In genomic region chr9:21925506-21925905, GRCm38 (mm10) we compare ENCODE assay signal across 13 mouse cellular contexts. TPM values are rescaled to one million over a fixed set of nuclear protein-coding genes. Genes with fewer than 3 reads are reported as not detected.
"Had no signal": no experiment of that assay in that cellular context is flagged by ENCODE, and none has a peak within 500 bp of the region (broad histone marks: within the 10 kb centered on the region; RNA-seq: fewer than 3 reads in every experiment).

No protein-coding gene starts in this region.

- H3K27me3 ChIP-seq: kidney, embryonic 15.5 days; lung, embryonic 15.5 days; midbrain, embryonic 13.5 days; neural tube, embryonic 12.5 days; neural tube, embryonic 15.5 days had no signal

- H3K4me3 ChIP-seq: left cerebral cortex, adult 2 months; neural tube, embryonic 12.5 days had no signal

- H3K36me3 ChIP-seq: neural tube, embryonic 12.5 days had no signal

- H3K9me3 ChIP-seq: kidney, embryonic 15.5 days; lung, embryonic 15.5 days; midbrain, embryonic 13.5 days; neural tube, embryonic 12.5 days; neural tube, embryonic 15.5 days had no signal

- H3K9ac ChIP-seq: kidney, embryonic 15.5 days; lung, embryonic 15.5 days; neural tube, embryonic 12.5 days had no signal

- ATAC-seq: hindbrain, postnatal 0 days; inflammation-experienced regulatory T-cells, adult 6 months; midbrain, embryonic 13.5 days had no signal

- H3K27ac ChIP-seq: hindbrain, postnatal 0 days; kidney, embryonic 15.5 days; left cerebral cortex, adult 2 months; lung, embryonic 15.5 days; midbrain, embryonic 13.5 days; neural tube, embryonic 12.5 days; neural tube, embryonic 15.5 days had no signal

- DNase-seq: layer of hippocampus, postnatal 36 days; right cerebral cortex, adult 18-20 months; right cerebral cortex, postnatal 14 days; right cerebral cortex, postnatal 4 days; thymus, postnatal 25 days had no signal

RNA-seq across cellular contexts. Expression of gene Ccdc159, which starts 1.8 kb away (rescaled TPM):
- polyA plus RNA-seq: inflammation-experienced regulatory T-cells, adult 6 months had no signal
